Mouse (Mus musculus): ENCODE data around the gene Pex11b. TPM values are rescaled to one million over a fixed set of nuclear protein-coding genes. Genes with fewer than 3 reads are reported as not detected.
"Not testable (repeated sequence)": the region's sequence is repeated elsewhere in the genome, so short reads cannot be mapped to it uniquely, and the experiment has no call there.

Pex11b gene
- polyA plus RNA-seq, 1 experiment from 2014 or later, result 63.3 TPM

DNA sequence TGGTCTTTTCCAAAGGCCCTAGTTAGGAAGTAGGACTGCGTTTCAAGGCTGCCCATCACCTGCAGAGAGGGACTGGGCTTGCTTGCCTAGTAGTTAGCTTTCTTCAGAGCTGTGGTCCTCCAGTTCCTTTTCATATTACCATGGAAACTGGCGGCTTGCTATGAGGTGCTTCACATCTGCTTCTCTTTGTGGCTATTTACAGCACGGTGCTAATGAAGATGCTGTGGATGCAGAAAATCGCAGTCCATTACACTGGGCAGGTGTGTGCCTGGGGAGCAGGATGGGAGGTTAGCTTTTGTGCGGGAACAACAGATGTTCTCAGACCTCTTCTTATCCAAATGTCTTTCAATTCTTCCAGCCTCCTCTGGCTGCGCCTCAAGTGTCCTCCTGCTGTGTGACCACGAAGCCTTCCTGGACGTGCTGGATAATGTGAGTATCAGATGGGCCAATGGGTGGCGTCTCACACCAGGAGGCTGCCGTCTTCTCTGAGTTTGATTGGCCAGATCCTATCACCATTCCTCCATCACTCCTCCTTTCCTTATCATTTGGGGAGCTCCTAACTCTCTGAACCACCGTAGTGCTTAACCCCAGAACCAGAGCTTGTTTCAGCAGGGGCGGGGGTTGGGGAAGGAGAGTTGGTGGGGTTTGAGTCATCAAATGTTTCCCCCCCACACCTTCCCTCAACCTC is 45.2 kb downstream of the Pex11b start:
- Histone ChIP-seq H3K36me3 (no peaks in the 10 kb centered on the region), H3K9ac (no peak overlapping the region), H3K27ac (no peak overlapping the region), H3K27me3 (peaks cover 48% of the 10 kb centered on the region), H3K9me3 (no peaks in the 10 kb centered on the region), H3K4me2 (replicated peaks) (no peak overlapping the region), H3K4me3 (no peak overlapping the region), H3K4me1 (peaks cover 14% of the 10 kb centered on the region)
- WGBS, result 16% methylated on average over 12 of the region's 12 CpGs
- no peak for ATAC-seq (ENCODE audit: low FRiP score, low read depth)

GRCm38 (mm10) chr3:96683496-96683895 is 48.3 kb downstream of the Pex11b start:
- Histone ChIP-seq H3K9ac (0 out of 2 replicates have a peak overlapping the region, but pooled peaks have one; percentile 19), H3K27ac (no peak overlapping the region), H3K4me1 (peaks cover 10% of the 10 kb centered on the region; the same call in 1 of the 2 replicates), H3K4me2 (replicated peaks) (no peak overlapping the region), H3K27me3 (peaks cover 48% of the 10 kb centered on the region), H3K36me3 (no peaks in the 10 kb centered on the region), H3K4me3 (no peak overlapping the region), H3K9me3 (no peaks in the 10 kb centered on the region)
- 86% methylated on average over 3 of the region's 3 CpGs for WGBS
- ATAC-seq (ENCODE audit: low FRiP score, low read depth), result no peak

DNA sequence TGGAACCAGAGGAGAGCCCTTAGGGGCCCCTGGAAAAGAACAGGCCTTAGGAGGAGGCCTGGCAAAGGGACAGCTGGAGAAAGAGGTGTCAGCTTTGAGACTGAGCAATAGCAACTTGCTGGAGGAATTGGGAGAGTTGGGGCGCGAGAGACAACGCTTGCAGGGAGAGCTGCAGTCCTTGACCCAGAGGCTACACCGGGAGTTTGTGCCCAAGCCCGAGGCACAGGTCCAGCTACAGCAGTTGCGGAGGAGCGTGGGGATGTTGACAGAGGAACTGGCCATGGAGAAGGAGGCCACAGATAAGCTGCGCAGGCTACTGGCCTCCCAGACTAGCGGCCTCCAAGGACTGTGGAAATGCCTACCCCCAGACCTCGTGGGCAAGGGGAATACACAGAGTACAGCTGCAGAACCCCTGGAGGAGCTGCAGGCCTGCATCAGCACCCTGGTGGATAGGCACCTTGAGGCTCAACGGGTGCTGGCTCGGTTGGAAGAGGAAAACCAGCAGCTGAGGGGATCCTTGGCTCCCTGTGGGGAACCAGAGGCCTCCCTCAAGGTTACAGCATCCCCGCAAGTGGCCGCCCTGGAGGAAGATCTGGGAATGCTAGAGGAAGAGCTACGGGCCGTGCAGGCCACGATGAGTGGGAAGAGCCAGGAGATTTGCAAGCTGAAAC is 49.1 kb downstream of the Pex11b start:
- Histone ChIP-seq H3K27me3 (peaks cover 43% of the 10 kb centered on the region), H3K36me3 (no peaks in the 10 kb centered on the region), H3K4me3 (peak overlapping the region; percentile 34), H3K4me1 (peaks cover 10% of the 10 kb centered on the region; the same call in 1 of the 2 replicates), H3K27ac (no peak overlapping the region), H3K4me2 (replicated peaks) (peak overlapping the region; percentile 61), H3K9ac (peak overlapping the region; percentile 53), H3K9me3 (no peaks in the 10 kb centered on the region)
- 49% methylated on average over 17 of the region's 17 CpGs for WGBS
- no peak for ATAC-seq (ENCODE audit: low FRiP score, low read depth)

DNA sequence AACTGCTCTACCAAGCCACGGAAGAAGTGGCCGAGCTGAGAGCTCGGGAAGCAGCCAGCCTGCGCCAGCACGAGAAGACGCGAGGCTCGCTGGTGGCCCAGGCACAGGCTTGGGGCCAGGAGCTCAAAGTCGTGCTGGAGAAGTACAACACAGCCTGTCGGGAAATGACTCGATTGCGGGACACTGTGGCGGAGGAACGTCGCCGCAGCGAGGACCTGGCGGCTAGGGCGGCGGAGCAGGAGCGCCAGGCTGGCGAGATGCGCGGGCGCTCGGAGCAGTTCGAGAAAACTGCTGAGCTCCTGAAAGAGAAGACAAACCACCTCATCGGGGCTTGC is 49.6 kb downstream of the Pex11b start:
- Histone ChIP-seq H3K27me3 (peaks cover 38% of the 10 kb centered on the region), H3K9ac (peak overlapping the region; percentile 53), H3K4me1 (peaks cover 10% of the 10 kb centered on the region; the same call in 1 of the 2 replicates), H3K36me3 (no peaks in the 10 kb centered on the region), H3K4me2 (replicated peaks) (peak overlapping the region; percentile 61), H3K9me3 (no peaks in the 10 kb centered on the region), H3K27ac (no peak overlapping the region), H3K4me3 (peak overlapping the region; percentile 34)
- WGBS, result 16% methylated on average over 28 of the region's 28 CpGs
- no peak for ATAC-seq (ENCODE audit: low FRiP score, low read depth)

- not testable (repeated sequence) for H3K4me1 ChIP-seq; ATAC-seq (ENCODE audit: low FRiP score, low read depth); H3K9me3 ChIP-seq; H3K36me3 ChIP-seq; H3K4me3 ChIP-seq; H3K27ac ChIP-seq; H3K4me2 ChIP-seq (replicated peaks); H3K9ac ChIP-seq
- WGBS, result 89% methylated on average over 5 of the region's 5 CpGs
- peaks cover 26% of the 10 kb centered on the region for H3K27me3 ChIP-seq
These were observed 50.9 kb downstream of the Pex11b start for GRCm38 (mm10) chr3:96686057-96686456.

GRCm38 (mm10) chr3:96688854-96689253 is 53.7 kb downstream of the Pex11b start:
- H3K36me3 ChIP-seq, result no peaks in the 10 kb centered on the region
- H3K9me3 ChIP-seq, result no peaks in the 10 kb centered on the region
- no peak overlapping the region for H3K27ac ChIP-seq
- peaks cover 14% of the 10 kb centered on the region; the same call in 1 of the 2 replicates for H3K4me1 ChIP-seq
- H3K4me3 ChIP-seq, result no peak overlapping the region
- no peak overlapping the region for H3K4me2 ChIP-seq (replicated peaks)
- no peak overlapping the region for H3K9ac ChIP-seq
- peaks cover 15% of the 10 kb centered on the region for H3K27me3 ChIP-seq
- 78% methylated on average over 11 of the region's 11 CpGs for WGBS
- ATAC-seq (ENCODE audit: low FRiP score, low read depth), result no peak

DNA sequence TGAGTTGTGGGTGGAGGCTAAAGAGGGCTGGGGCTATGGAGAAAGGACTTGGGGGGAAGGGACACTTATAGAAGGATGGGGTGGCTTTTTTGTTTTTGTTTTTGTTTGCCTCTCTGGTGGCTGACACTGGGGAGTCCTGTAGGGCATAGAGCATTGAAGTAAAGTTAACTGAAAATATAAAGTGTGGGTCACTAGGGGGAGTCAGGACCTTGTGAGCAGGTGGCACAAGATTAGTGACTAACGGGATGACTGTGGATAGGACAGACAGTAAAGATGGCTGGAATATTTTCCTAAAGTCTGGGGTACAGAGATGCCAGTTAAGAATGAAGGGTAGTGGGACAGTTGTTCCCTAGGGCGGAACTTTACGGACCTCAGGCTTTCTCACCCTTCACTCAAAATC is 55.1 kb downstream of the Pex11b start:
- Histone ChIP-seq H3K9ac (no peak overlapping the region), H3K4me3 (no peak overlapping the region), H3K36me3 (no peaks in the 10 kb centered on the region), H3K4me1 (peaks cover 4% of the 10 kb centered on the region; the same call in 1 of the 2 replicates), H3K27ac (no peak overlapping the region), H3K9me3 (no peaks in the 10 kb centered on the region), H3K4me2 (replicated peaks) (no peak overlapping the region), H3K27me3 (0 out of 2 replicates have a peak, but pooled peaks cover 3% of the 10 kb centered on the region)
- ATAC-seq (ENCODE audit: low FRiP score, low read depth), result no peak
- 52% methylated on average over 3 of the region's 3 CpGs for WGBS

GRCm38 (mm10) chr3:96692506-96692905 is 57.3 kb downstream of the Pex11b start:
- 17% methylated on average over 3 of the region's 3 CpGs for WGBS
- ATAC-seq (ENCODE audit: low FRiP score, low read depth), result no peak
- Histone ChIP-seq H3K9ac (no peak overlapping the region), H3K4me1 (peaks cover 10% of the 10 kb centered on the region), H3K36me3 (no peaks in the 10 kb centered on the region), H3K27me3 (no peaks in the 10 kb centered on the region), H3K4me3 (no peak overlapping the region), H3K4me2 (replicated peaks) (no peak overlapping the region), H3K27ac (0 out of 2 replicates have a peak overlapping the region, but pooled peaks have one; percentile 6), H3K9me3 (no peaks in the 10 kb centered on the region)

- Histone ChIP-seq H3K27me3 (no peaks in the 10 kb centered on the region), H3K9me3 (no peaks in the 10 kb centered on the region), H3K4me2 (replicated peaks) (no peak overlapping the region), H3K9ac (no peak overlapping the region), H3K27ac (no peak overlapping the region), H3K4me3 (no peak overlapping the region), H3K36me3 (no peaks in the 10 kb centered on the region), H3K4me1 (peaks cover 21% of the 10 kb centered on the region)
- WGBS, result 93% methylated on average over 1 of the region's 1 CpGs
- ATAC-seq (ENCODE audit: low FRiP score, low read depth), result no peak
These were observed 58.4 kb downstream of the Pex11b start for GRCm38 (mm10) chr3:96693579-96693978.

Other genes with a start within 250 kb of the Pex11b start
- gene BC107364, start 183.1 kb upstream of the Pex11b start, polyA plus RNA-seq (2015; fragmentation: Nextera tagmentation; extraction: Ambion mirVana), result not detected in 2 replicates
- gene Hfe2, start 110.2 kb upstream of the Pex11b start, polyA plus RNA-seq (2015; fragmentation: Nextera tagmentation; extraction: Ambion mirVana), result 10.3 and 10.6 TPM in 2 replicates
- 103 and 105 TPM in 2 replicates for gene Txnip, start 77.4 kb upstream of the Pex11b start, polyA plus RNA-seq (2015; fragmentation: Nextera tagmentation; extraction: Ambion mirVana)
- 1.3 and 1.5 TPM in 2 replicates for gene Gm16253, start 58.4 kb upstream of the Pex11b start, polyA plus RNA-seq (2015; fragmentation: Nextera tagmentation; extraction: Ambion mirVana)
- 48.8 and 55.6 TPM in 2 replicates for gene Polr3gl, start 41.2 kb upstream of the Pex11b start, polyA plus RNA-seq (2015; fragmentation: Nextera tagmentation; extraction: Ambion mirVana)
- gene Ankrd34a, start 38.7 kb upstream of the Pex11b start, polyA plus RNA-seq (2015; fragmentation: Nextera tagmentation; extraction: Ambion mirVana), result 3.0 and 3.1 TPM in 2 replicates
- 8.4 and 8.7 TPM in 2 replicates for gene Lix1l, start 34.2 kb upstream of the Pex11b start, polyA plus RNA-seq (2015; fragmentation: Nextera tagmentation; extraction: Ambion mirVana)
- 156 and 157 TPM in 2 replicates for gene Rbm8a, start 5.4 kb upstream of the Pex11b start, polyA plus RNA-seq (2015; fragmentation: Nextera tagmentation; extraction: Ambion mirVana)
- 0.23 TPM in 2 replicates for gene Gm42957, start 98 bp downstream of the Pex11b start, polyA plus RNA-seq (2015; fragmentation: Nextera tagmentation; extraction: Ambion mirVana)
- gene Itga10, start 10.2 kb downstream of the Pex11b start, polyA plus RNA-seq (2015; fragmentation: Nextera tagmentation; extraction: Ambion mirVana), result 2.1 and 3.1 TPM in 2 replicates
- 0.87 and 1.2 TPM in 2 replicates for gene Ankrd35, start 34.8 kb downstream of the Pex11b start, polyA plus RNA-seq (2015; fragmentation: Nextera tagmentation; extraction: Ambion mirVana)
- gene Pias3, start 61.0 kb downstream of the Pex11b start, polyA plus RNA-seq (2015; fragmentation: Nextera tagmentation; extraction: Ambion mirVana), result 77.7 and 83.3 TPM in 2 replicates
- gene Nudt17, start 73.2 kb downstream of the Pex11b start, polyA plus RNA-seq (2015; fragmentation: Nextera tagmentation; extraction: Ambion mirVana), result 13.8 TPM in 2 replicates
- 33.5 and 36.4 TPM in 2 replicates for gene Polr3c, start 92.3 kb downstream of the Pex11b start, polyA plus RNA-seq (2015; fragmentation: Nextera tagmentation; extraction: Ambion mirVana)
- 53.0 and 53.1 TPM in 2 replicates for gene Rnf115, start 92.3 kb downstream of the Pex11b start, polyA plus RNA-seq (2015; fragmentation: Nextera tagmentation; extraction: Ambion mirVana)
- gene Pdzk1, start 193.9 kb downstream of the Pex11b start, polyA plus RNA-seq (2015; fragmentation: Nextera tagmentation; extraction: Ambion mirVana), result not detected in 2 replicates
- 0.15 and 0.27 TPM in 2 replicates for gene Cd160, start 194.0 kb downstream of the Pex11b start, polyA plus RNA-seq (2015; fragmentation: Nextera tagmentation; extraction: Ambion mirVana)

All from limb, embryonic 13.5 days (tissue).